Comparison of ENCODE assay signal across 26 mouse cellular contexts in the genomic region with DNA sequence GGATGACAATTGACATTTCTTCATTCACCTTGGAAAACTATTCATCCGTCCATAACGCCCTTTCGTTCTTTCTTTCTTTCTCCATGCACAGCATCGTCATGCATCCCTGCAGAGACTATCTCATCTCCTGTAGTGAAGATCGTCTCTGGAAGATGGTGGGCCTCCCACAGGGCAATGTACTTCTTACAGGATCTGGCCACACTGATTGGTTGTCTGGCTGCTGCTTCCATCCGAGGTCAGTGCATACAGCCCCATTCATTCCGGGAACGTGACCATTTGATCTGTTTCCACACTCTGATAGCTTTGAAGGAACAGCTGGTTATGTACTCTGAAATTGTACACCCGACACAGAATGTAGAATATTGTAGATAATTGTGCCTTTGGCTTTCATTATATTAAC.
DNase-seq lines count a peak whose midpoint lies in the region; ATAC-seq and TF ChIP-seq lines count a peak whose summit lies in the region.
"Had no signal": no experiment of that assay in that cellular context is flagged by ENCODE, and none has a peak within 500 bp of the region (broad histone marks: within the 10 kb centered on the region; RNA-seq: fewer than 3 reads in every experiment).

No protein-coding gene starts in this region.

- no peak overlapping the region for H3K4me3 ChIP-seq in forebrain, embryonic 12.5 days (replicated peaks)
- no peak overlapping the region for H3K4me3 ChIP-seq in forebrain, postnatal 0 days (ENCODE audit: low read depth, low read length)
- no peak overlapping the region for H3K4me3 ChIP-seq in hindbrain, embryonic 13.5 days
- H3K4me3 ChIP-seq in hindbrain, embryonic 16.5 days (ENCODE audit: low read length), result no peak overlapping the region
- H3K4me3 ChIP-seq: embryonic facial prominence, embryonic 12.5 days; gastrocnemius, adult 2 months; heart, adult 2 months; heart, embryonic 12.5 days; kidney, embryonic 15.5 days; left cerebral cortex, adult 2 months; liver, embryonic 12.5 days had no signal

- TF ChIP-seq CTCF in forebrain, postnatal 0 days (IDR thresholded peaks at IDR 0.05; ENCODE audit: low read depth), result no peak

- no peak overlapping the region for H3K4me2 ChIP-seq in forebrain, embryonic 12.5 days
- H3K4me2 ChIP-seq in forebrain, postnatal 0 days (ENCODE audit: low read depth), result no peak overlapping the region
- H3K4me2 ChIP-seq in hindbrain, embryonic 13.5 days, result no peak overlapping the region
- no peak overlapping the region for H3K4me2 ChIP-seq in hindbrain, embryonic 16.5 days (ENCODE audit: low read length)
- H3K4me2 ChIP-seq: embryonic facial prominence, embryonic 12.5 days; heart, embryonic 12.5 days; kidney, embryonic 15.5 days; liver, embryonic 12.5 days had no signal

- no peak overlapping the region for H3K27ac ChIP-seq in forebrain, embryonic 12.5 days
- no peak overlapping the region for H3K27ac ChIP-seq in forebrain, postnatal 0 days (ENCODE audit: low read depth, low read length)
- peak overlapping the region; percentile 12; the same call in 1 of the 2 replicates for H3K27ac ChIP-seq in hindbrain, embryonic 13.5 days
- no peak overlapping the region for H3K27ac ChIP-seq in hindbrain, embryonic 16.5 days (ENCODE audit: low read depth, low read length)
- H3K27ac ChIP-seq: embryonic facial prominence, embryonic 12.5 days; gastrocnemius, adult 2 months; heart, adult 2 months; kidney, embryonic 15.5 days; left cerebral cortex, adult 2 months; liver, embryonic 12.5 days had no signal

- DNase-seq in forebrain, postnatal 0 days, result no peak
- peak; percentile 13 for DNase-seq in forelimb bud, embryonic 11.5 days (ENCODE audit: low read depth, low spot score)
- DNase-seq in retina, postnatal 1 day, result peak; percentile 37
- no peak for DNase-seq in right cerebral cortex, postnatal 25 days
- DNase-seq: adrenal gland, adult 8-10 months; cerebellum, adult 8-10 months; cerebellum, postnatal 25 days; embryo, embryonic 11 days; gastrocnemius, adult 2 months; heart, adult 2 months; heart, postnatal 4 days; kidney, adult 18-20 months; kidney, postnatal 25 days; liver, postnatal 0 days; lung, postnatal 36 days; spleen, adult 18-20 months; thymus, postnatal 14 days had no signal

- H3K36me3 ChIP-seq in forebrain, embryonic 12.5 days (replicated peaks), result no peaks in the 10 kb centered on the region
- H3K36me3 ChIP-seq in forebrain, postnatal 0 days (ENCODE audit: insufficient read depth), result no peaks in the 10 kb centered on the region
- no peaks in the 10 kb centered on the region for H3K36me3 ChIP-seq in hindbrain, embryonic 13.5 days
- H3K36me3 ChIP-seq in hindbrain, embryonic 16.5 days (ENCODE audit: control insufficient read depth, insufficient read depth, low read length), result no peaks in the 10 kb centered on the region
- H3K36me3 ChIP-seq: embryonic facial prominence, embryonic 12.5 days; G1E; heart, embryonic 12.5 days; kidney, embryonic 15.5 days; liver, embryonic 12.5 days had no signal

- WGBS in forebrain, embryonic 12.5 days, result 43% methylated on average over 9 of the region's 9 CpGs
- WGBS in forebrain, postnatal 0 days, result 43% methylated on average over 9 of the region's 9 CpGs
- 42% methylated on average over 9 of the region's 9 CpGs for WGBS in hindbrain, embryonic 13.5 days
- WGBS in hindbrain, embryonic 16.5 days, result 37% methylated on average over 9 of the region's 9 CpGs

- ATAC-seq in forebrain, embryonic 12.5 days (ENCODE audit: low FRiP score), result peak; percentile 55
- no peak for ATAC-seq in forebrain, postnatal 0 days
- no peak for ATAC-seq in hindbrain, embryonic 13.5 days (ENCODE audit: low FRiP score)
- ATAC-seq in hindbrain, embryonic 16.5 days, result no peak
- ATAC-seq: liver, embryonic 12.5 days; liver, postnatal 0 days had no signal

- H3K27me3 ChIP-seq in forebrain, embryonic 12.5 days, result no peaks in the 10 kb centered on the region
- H3K27me3 ChIP-seq in forebrain, postnatal 0 days (ENCODE audit: insufficient read depth, low read length), result no peaks in the 10 kb centered on the region
- no peaks in the 10 kb centered on the region for H3K27me3 ChIP-seq in hindbrain, embryonic 13.5 days
- H3K27me3 ChIP-seq in hindbrain, embryonic 16.5 days (replicated peaks; ENCODE audit: control insufficient read depth, insufficient read depth, low read length), result no peaks in the 10 kb centered on the region
- H3K27me3 ChIP-seq: embryonic facial prominence, embryonic 12.5 days; heart, embryonic 12.5 days; kidney, embryonic 15.5 days; liver, embryonic 12.5 days had no signal

- no peak overlapping the region for H3K9ac ChIP-seq in forebrain, embryonic 12.5 days
- no peak overlapping the region for H3K9ac ChIP-seq in forebrain, postnatal 0 days
- no peak overlapping the region for H3K9ac ChIP-seq in hindbrain, embryonic 13.5 days
- H3K9ac ChIP-seq in hindbrain, embryonic 16.5 days (ENCODE audit: low read depth, low read length), result no peak overlapping the region
- H3K9ac ChIP-seq: embryonic facial prominence, embryonic 12.5 days; heart, embryonic 12.5 days; kidney, embryonic 15.5 days; liver, embryonic 12.5 days; liver, postnatal 0 days had no signal

- no peaks in the 10 kb centered on the region for H3K9me3 ChIP-seq in forebrain, embryonic 12.5 days
- no peaks in the 10 kb centered on the region for H3K9me3 ChIP-seq in forebrain, postnatal 0 days (ENCODE audit: low read length)
- H3K9me3 ChIP-seq in hindbrain, embryonic 13.5 days, result no peaks in the 10 kb centered on the region
- H3K9me3 ChIP-seq in hindbrain, embryonic 16.5 days (ENCODE audit: control insufficient read depth, low read length), result no peaks in the 10 kb centered on the region
- H3K9me3 ChIP-seq: embryonic facial prominence, embryonic 12.5 days; G1E; heart, embryonic 12.5 days; kidney, embryonic 15.5 days; liver, embryonic 12.5 days had no signal

- peaks cover 3% of the 10 kb centered on the region; the same call in 1 of the 2 replicates for H3K4me1 ChIP-seq in forebrain, embryonic 12.5 days
- no peaks in the 10 kb centered on the region; the same call in 1 of the 2 replicates for H3K4me1 ChIP-seq in forebrain, postnatal 0 days (ENCODE audit: insufficient read depth)
- H3K4me1 ChIP-seq in hindbrain, embryonic 13.5 days (replicated peaks), result peaks cover 11% of the 10 kb centered on the region
- no peaks in the 10 kb centered on the region for H3K4me1 ChIP-seq in hindbrain, embryonic 16.5 days (ENCODE audit: control insufficient read depth, insufficient read depth, low read depth, low read length)
- H3K4me1 ChIP-seq: embryonic facial prominence, embryonic 12.5 days; heart, embryonic 12.5 days; kidney, embryonic 15.5 days; liver, embryonic 12.5 days had no signal

Comparison
In these comparisons a context has a peak if more than half of its experiments do, and no peak if none do; other contexts are left out.
1. DNase-seq: peak in forelimb bud, embryonic 11.5 days (single experiment) and retina, postnatal 1 day (single experiment); none in forebrain, postnatal 0 days (single experiment) and right cerebral cortex, postnatal 25 days (single experiment).